Mouse (Mus musculus): ENCODE data around the gene Sema5b. TPM values are rescaled to one million over a fixed set of nuclear protein-coding genes. Genes with fewer than 3 reads are reported as not detected.

The Sema5b gene
- total RNA-seq, 1 experiment: 6.4 TPM

DNA sequence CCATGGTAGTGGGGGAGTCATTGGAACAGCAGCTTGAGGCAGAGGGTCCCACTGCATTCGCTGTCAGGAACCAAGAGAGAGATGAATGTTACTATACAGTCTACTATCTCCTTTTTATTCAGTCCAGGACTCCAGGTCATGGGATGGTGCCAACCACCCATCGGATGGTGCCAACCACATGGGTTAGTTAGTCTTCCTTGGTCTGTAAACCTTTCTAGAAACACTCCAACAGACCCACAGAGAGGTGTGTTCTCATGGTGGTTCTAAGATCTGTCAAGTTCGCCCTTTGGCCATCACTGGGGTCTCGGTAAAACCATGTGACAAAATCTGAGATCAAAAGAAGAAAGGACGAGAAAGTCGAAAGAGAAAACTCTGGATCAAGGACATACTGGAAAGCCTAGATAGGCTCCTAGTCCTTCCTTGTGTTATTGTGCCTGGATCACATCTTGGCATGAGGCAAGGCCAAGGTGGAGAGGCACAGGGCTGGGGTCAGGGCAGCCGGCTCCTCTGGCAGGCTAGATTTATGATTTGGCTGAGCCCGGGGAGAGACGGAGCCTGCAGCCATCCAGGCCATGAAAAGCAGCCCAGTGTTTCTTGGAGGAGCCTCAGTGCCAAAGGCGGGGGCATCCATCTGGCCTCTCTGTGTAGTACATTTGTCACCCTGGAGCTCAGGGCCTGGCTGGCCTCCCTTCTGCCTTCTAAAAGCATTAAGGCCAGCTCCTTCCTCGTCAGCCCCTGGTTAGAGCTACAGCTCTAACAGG is 36.4 kb downstream of the Sema5b start:
- H3K4me3 ChIP-seq (ENCODE audit: insufficient read depth in 1 of 2, low read depth in 1 of 2, low read length in 2 of 2, poor library complexity in 1 of 2, severe bottlenecking in 1 of 2): no peak overlapping the region
- no peaks in the 10 kb centered on the region for H3K4me1 ChIP-seq (ENCODE audit: control insufficient read depth in 2 of 2, insufficient read depth in 2 of 2, low read length in 2 of 2, poor library complexity in 1 of 2)
- TF ChIP-seq CHD2 (IDR thresholded peaks at IDR 0.05; ENCODE audit: low read depth, low read length): no peak
- TF ChIP-seq HCFC1 (IDR thresholded peaks at IDR 0.05; ENCODE audit: borderline replicate concordance, insufficient read depth, low read length): no peak
- TF ChIP-seq MAFK (IDR thresholded peaks at IDR 0.05; ENCODE audit: insufficient read depth, low read depth, low read length): no peak
- no peak for TF ChIP-seq ZC3H11A (IDR thresholded peaks at IDR 0.05; ENCODE audit: borderline replicate concordance, low read depth, low read length)
- TF ChIP-seq ZNF384 (IDR thresholded peaks at IDR 0.05; ENCODE audit: low read depth, low read length): no peak
- H3K36me3 ChIP-seq (ENCODE audit: control insufficient read depth, insufficient read depth, low read length, poor library complexity, severe bottlenecking): no peaks in the 10 kb centered on the region
- no peak for DNase-seq (ENCODE audit: low read depth, low spot score)
- H3K27ac ChIP-seq (ENCODE audit: insufficient read depth, low read depth, low read length, poor library complexity, severe bottlenecking): no peak overlapping the region
- in situ Hi-C loops (cut with MboI; ENCODE audit: low sequenced_read_pairs in 2 of 2, unreplicated experiment in 2 of 2): no loop called here
- no peaks in the 10 kb centered on the region for H3K9me3 ChIP-seq (ENCODE audit: control insufficient read depth, insufficient read depth, low read depth, low read length)
- no peak overlapping the region for H3K9ac ChIP-seq (ENCODE audit: insufficient read depth, low read depth, low read length, poor library complexity, severe bottlenecking)

DNA sequence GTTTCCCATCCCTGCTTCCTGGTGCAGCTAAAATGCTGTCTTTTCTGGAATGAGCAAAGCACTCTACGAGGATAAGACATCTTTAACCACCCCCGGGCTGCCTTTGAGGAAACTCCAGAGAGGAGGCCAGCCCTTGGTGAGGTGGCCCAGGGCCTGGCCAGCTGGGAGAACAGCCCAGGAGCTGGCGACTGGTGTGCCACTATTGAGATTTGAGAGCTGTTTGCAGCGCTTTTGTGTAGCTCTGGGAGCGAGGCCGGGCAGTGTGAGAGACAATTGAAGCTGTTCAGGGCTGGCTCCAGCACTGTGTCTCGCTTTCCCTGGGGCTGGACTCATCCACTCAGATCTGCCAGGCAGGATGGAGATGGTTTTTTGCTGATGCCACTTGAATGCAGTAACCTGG is 40.4 kb downstream of the Sema5b start:
- no peak overlapping the region for H3K27ac ChIP-seq (ENCODE audit: insufficient read depth, low read depth, low read length, poor library complexity, severe bottlenecking)
- DNase-seq (ENCODE audit: low read depth, low spot score): no peak
- no peak overlapping the region for H3K4me3 ChIP-seq (ENCODE audit: insufficient read depth in 1 of 2, low read depth in 1 of 2, low read length in 2 of 2, poor library complexity in 1 of 2, severe bottlenecking in 1 of 2)
- H3K9me3 ChIP-seq (ENCODE audit: control insufficient read depth, insufficient read depth, low read depth, low read length): no peaks in the 10 kb centered on the region
- in situ Hi-C loops (cut with MboI; ENCODE audit: low sequenced_read_pairs in 2 of 2, unreplicated experiment in 2 of 2): no loop called here
- H3K4me1 ChIP-seq (ENCODE audit: control insufficient read depth in 2 of 2, insufficient read depth in 2 of 2, low read length in 2 of 2, poor library complexity in 1 of 2): peaks cover 7 to 12% of the 10 kb centered on the region in 2 experiments; a peak in 3 of 4 replicates
- no peaks in the 10 kb centered on the region for H3K36me3 ChIP-seq (ENCODE audit: control insufficient read depth, insufficient read depth, low read length, poor library complexity, severe bottlenecking)
- no peak for TF ChIP-seq HCFC1 (IDR thresholded peaks at IDR 0.05; ENCODE audit: borderline replicate concordance, insufficient read depth, low read length)
- no peak for TF ChIP-seq CHD2 (IDR thresholded peaks at IDR 0.05; ENCODE audit: low read depth, low read length)
- no peak for TF ChIP-seq ZC3H11A (IDR thresholded peaks at IDR 0.05; ENCODE audit: borderline replicate concordance, low read depth, low read length)
- TF ChIP-seq ZNF384 (IDR thresholded peaks at IDR 0.05; ENCODE audit: low read depth, low read length): no peak
- TF ChIP-seq MAFK (IDR thresholded peaks at IDR 0.05; ENCODE audit: insufficient read depth, low read depth, low read length): no peak
- no peak overlapping the region for H3K9ac ChIP-seq (ENCODE audit: insufficient read depth, low read depth, low read length, poor library complexity, severe bottlenecking)

DNA sequence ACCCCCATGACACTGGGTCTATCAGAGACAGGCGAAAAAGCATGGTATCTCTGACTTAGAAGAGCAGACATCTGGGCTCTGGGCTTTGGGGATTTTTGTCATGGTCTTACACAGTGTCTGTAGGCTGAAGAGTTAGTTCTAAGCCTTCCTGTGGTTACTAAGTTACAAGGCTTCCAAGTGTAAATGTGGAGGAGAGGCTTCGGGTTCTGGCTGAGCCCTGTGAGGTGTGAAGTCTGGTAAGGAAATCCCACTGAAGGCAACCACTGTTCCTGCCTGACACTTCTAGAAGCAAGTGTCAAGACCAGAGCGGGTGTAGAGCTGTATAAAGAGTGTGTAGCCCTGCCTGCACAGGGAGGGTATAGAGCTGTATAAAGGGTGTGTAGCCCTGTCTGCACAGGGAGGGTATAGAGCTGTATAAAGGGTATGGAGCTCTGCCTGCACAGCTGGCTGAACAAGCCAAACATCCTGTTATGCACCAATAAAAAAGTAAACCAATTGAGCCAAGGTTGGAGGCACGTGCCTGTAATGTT is 42.7 kb downstream of the Sema5b start:
- H3K9ac ChIP-seq (ENCODE audit: insufficient read depth, low read depth, low read length, poor library complexity, severe bottlenecking): no peak overlapping the region
- H3K4me3 ChIP-seq (ENCODE audit: insufficient read depth in 1 of 2, low read depth in 1 of 2, low read length in 2 of 2, poor library complexity in 1 of 2, severe bottlenecking in 1 of 2): no peak overlapping the region
- TF ChIP-seq HCFC1 (IDR thresholded peaks at IDR 0.05; ENCODE audit: borderline replicate concordance, insufficient read depth, low read length) (no peak), ZNF384 (IDR thresholded peaks at IDR 0.05; ENCODE audit: low read depth, low read length) (no peak), ZC3H11A (IDR thresholded peaks at IDR 0.05; ENCODE audit: borderline replicate concordance, low read depth, low read length) (no peak), MAFK (IDR thresholded peaks at IDR 0.05; ENCODE audit: insufficient read depth, low read depth, low read length) (no peak), CHD2 (IDR thresholded peaks at IDR 0.05; ENCODE audit: low read depth, low read length) (no peak)
- H3K36me3 ChIP-seq (ENCODE audit: control insufficient read depth, insufficient read depth, low read length, poor library complexity, severe bottlenecking): no peaks in the 10 kb centered on the region
- in situ Hi-C loops (cut with MboI; ENCODE audit: low sequenced_read_pairs in 2 of 2, unreplicated experiment in 2 of 2): no loop called here
- no peak overlapping the region for H3K27ac ChIP-seq (ENCODE audit: insufficient read depth, low read depth, low read length, poor library complexity, severe bottlenecking)
- peaks cover 11 to 21% of the 10 kb centered on the region in 2 experiments; a peak in 3 of 4 replicates for H3K4me1 ChIP-seq (ENCODE audit: control insufficient read depth in 2 of 2, insufficient read depth in 2 of 2, low read length in 2 of 2, poor library complexity in 1 of 2)
- no peaks in the 10 kb centered on the region for H3K9me3 ChIP-seq (ENCODE audit: control insufficient read depth, insufficient read depth, low read depth, low read length)
- DNase-seq (ENCODE audit: low read depth, low spot score): no peak

DNA sequence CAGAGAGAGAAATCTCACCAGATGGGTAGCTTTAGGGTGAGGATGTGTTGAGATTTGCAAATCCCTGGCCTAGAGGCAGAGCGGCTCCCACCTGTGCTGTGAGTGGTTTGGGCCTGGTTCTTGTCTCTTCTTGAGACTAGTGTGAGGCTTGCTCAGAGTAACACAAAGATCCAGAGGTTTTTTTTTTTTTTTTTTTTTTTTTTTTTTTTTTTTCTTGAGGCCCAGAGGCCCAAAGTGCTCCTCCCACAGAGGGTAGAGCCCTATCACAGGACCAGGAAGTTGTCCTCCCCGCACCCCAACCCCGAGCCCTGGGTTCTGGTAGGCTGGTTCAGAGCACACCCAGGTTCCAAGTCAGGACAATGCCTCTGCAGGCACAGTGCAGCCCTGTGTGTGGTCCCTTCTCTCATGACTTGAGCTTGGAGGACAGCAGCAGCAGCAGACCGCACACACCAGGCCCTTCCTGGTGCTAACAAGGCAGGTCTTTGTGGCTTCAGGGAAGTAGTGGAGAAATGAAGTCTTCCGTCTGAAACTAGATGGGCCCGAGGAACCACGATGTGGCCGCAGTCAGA is 44.3 kb downstream of the Sema5b start:
- Histone ChIP-seq H3K36me3 (ENCODE audit: control insufficient read depth, insufficient read depth, low read length, poor library complexity, severe bottlenecking) (no peaks in the 10 kb centered on the region), H3K4me3 (ENCODE audit: insufficient read depth in 1 of 2, low read depth in 1 of 2, low read length in 2 of 2, poor library complexity in 1 of 2, severe bottlenecking in 1 of 2) (peak overlapping the region; percentile 36 to 54), H3K9me3 (ENCODE audit: control insufficient read depth, insufficient read depth, low read depth, low read length) (no peaks in the 10 kb centered on the region), H3K27ac (ENCODE audit: insufficient read depth, low read depth, low read length, poor library complexity, severe bottlenecking) (peak overlapping the region; percentile 85), H3K4me1 (ENCODE audit: control insufficient read depth in 2 of 2, insufficient read depth in 2 of 2, low read length in 2 of 2, poor library complexity in 1 of 2) (peaks cover 17 to 25% of the 10 kb centered on the region in 2 experiments; a peak in 3 of 4 replicates), H3K9ac (ENCODE audit: insufficient read depth, low read depth, low read length, poor library complexity, severe bottlenecking) (peak overlapping the region; percentile 49; the same call in 1 of the 2 replicates)
- in situ Hi-C loops (cut with MboI; ENCODE audit: low sequenced_read_pairs in 2 of 2, unreplicated experiment in 2 of 2): no loop called here
- peak; percentile 80 for DNase-seq (ENCODE audit: low read depth, low spot score)
- TF ChIP-seq MAFK (IDR thresholded peaks at IDR 0.05; ENCODE audit: insufficient read depth, low read depth, low read length): no peak
- TF ChIP-seq ZC3H11A (IDR thresholded peaks at IDR 0.05; ENCODE audit: borderline replicate concordance, low read depth, low read length): no peak
- TF ChIP-seq ZNF384 (IDR thresholded peaks at IDR 0.05; ENCODE audit: low read depth, low read length): peak; percentile 95

All from ES-E14 (cell line).